Mouse (Mus musculus) midbrain, embryonic 11.5 days (tissue): ENCODE measurements at regions not wholly inside any gene's neighbourhood (a gene's known extent, or its start where the extent isn't known, plus 50 kb on each side); places are given as distances from the start of the nearest gene placed in this dataset.

Experiments used
- ATAC-seq: fragments of 200-750 bp; cut with Nextera tagmentation; 2 replicates; pipeline ENCODE4 v1.8.0; 2017; ENCODE audit warnings: moderate TSS enrichment, moderate library complexity; ENCODE audit not compliant: low FRiP score
- DNase-seq: peaks from one replicate; pipeline ENCODE4 v3.0.0; 2015; ENCODE audit warnings: low spot score; ENCODE audit errors: missing footprints
- H3K27ac ChIP-seq: fragments of 300-500 bp; sonication (generic); 2 replicates; pipeline ENCODE4 v1.5.1; 2014; ENCODE audit warnings: low read depth, low read length
- H3K27me3 ChIP-seq: fragments of 300-500 bp; sonication (generic); 2 replicates; pipeline ENCODE4 v1.6.1; 2014; ENCODE audit warnings: mild to moderate bottlenecking, low read length, moderate library complexity, mixed read lengths; ENCODE audit not compliant: control insufficient read depth, insufficient read depth
- H3K36me3 ChIP-seq: fragments of 300-500 bp; sonication (generic); 2 replicates; pipeline ENCODE4 v1.6.1; 2014; ENCODE audit warnings: mild to moderate bottlenecking, low read length, moderate library complexity, mixed read lengths; ENCODE audit not compliant: control insufficient read depth, insufficient read depth
- H3K4me1 ChIP-seq: fragments of 300-500 bp; sonication (generic); 2 replicates; pipeline ENCODE4 v1.6.1; 2014; ENCODE audit warnings: low read length; ENCODE audit not compliant: control insufficient read depth, insufficient read depth
- H3K4me2 ChIP-seq: fragments of 300-500 bp; sonication (generic); 2 replicates; pipeline ENCODE4 v1.6.1; 2014; ENCODE audit warnings: mild to moderate bottlenecking, moderate library complexity
- H3K4me3 ChIP-seq: fragments of 300-500 bp; sonication (generic); 2 replicates; pipeline ENCODE4 v1.5.1; 2014; ENCODE audit warnings: low read depth, low read length
- H3K9ac ChIP-seq: fragments of 300-500 bp; sonication (generic); 2 replicates; pipeline ENCODE4 v1.6.1; 2014; ENCODE audit warnings: low read length
- H3K9me3 ChIP-seq: fragments of 300-500 bp; sonication (generic); 2 replicates; pipeline ENCODE4 v1.6.1; 2016; ENCODE audit warnings: low read length; ENCODE audit not compliant: control insufficient read depth
- WGBS: fragments of 180-500 bp; shearing (Covaris S2); extraction: QIAGEN DNeasy Blood & Tissue Kit; methylation state at CpG from one replicate; pipeline ENCODE4 v1.1.7; 2014; 5-methylcytosine and 5-hydroxymethylcytosine counted together

DNA sequence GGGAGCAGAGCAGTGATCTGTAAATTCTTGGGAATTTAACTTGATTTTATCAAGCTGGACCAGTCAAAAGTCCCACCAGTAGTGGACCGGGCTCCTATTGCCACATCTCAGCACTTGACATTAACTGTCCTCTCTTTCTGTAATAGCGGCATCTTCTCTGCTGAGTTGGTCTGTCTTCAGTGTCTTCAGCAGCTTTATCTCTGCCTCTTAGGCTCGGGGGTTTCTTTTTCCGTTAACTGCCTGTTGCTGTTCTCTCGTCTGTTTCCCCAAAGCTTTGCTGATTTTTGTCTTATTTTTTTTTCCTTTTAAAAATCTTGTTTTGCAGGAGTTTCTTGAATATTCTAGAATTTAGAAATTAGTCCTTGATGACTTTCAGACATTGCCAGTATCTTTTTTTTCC lies 113.3 kb upstream of the Kit start:
- no peaks in the 10 kb centered on the region for H3K27me3 ChIP-seq
- no peak overlapping the region for H3K27ac ChIP-seq
- H3K4me2 ChIP-seq: no peak overlapping the region
- H3K4me1 ChIP-seq: no peaks in the 10 kb centered on the region
- WGBS: 89% methylated on average over 5 of the region's 5 CpGs
- no peak overlapping the region for H3K4me3 ChIP-seq
- no peaks in the 10 kb centered on the region for H3K36me3 ChIP-seq
- DNase-seq (no peak), ATAC-seq (no peak)
- no peaks in the 10 kb centered on the region for H3K9me3 ChIP-seq
- no peak overlapping the region for H3K9ac ChIP-seq

DNA sequence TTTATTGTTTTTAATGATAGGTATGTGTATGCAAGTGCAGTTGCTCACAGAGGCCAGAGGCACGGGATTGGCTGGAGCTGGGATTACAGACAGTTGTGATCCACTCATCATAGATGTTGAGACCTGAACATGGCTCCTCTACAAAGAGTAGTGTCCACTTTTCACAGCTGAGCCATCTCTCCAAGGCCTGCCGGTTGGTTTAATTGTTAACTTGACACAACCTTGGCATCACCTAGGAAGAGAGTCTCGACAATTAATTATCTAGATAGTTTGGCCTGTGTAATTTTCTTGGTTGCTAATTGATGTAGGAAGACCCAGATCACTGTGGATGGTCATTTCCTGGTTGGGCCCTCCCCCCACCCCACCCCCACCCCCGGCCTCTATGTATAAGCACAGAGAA lies 111.1 kb upstream of the Kit start:
- no peak for DNase-seq
- WGBS: 92% methylated on average over 4 of the region's 4 CpGs
- H3K4me1 ChIP-seq: no peaks in the 10 kb centered on the region
- no peaks in the 10 kb centered on the region for H3K36me3 ChIP-seq
- no peak for ATAC-seq
- no peak overlapping the region for H3K4me3 ChIP-seq
- H3K27me3 ChIP-seq: no peaks in the 10 kb centered on the region
- no peak overlapping the region for H3K4me2 ChIP-seq
- H3K9ac ChIP-seq: no peak overlapping the region
- no peaks in the 10 kb centered on the region for H3K9me3 ChIP-seq
- H3K27ac ChIP-seq: no peak overlapping the region

DNA sequence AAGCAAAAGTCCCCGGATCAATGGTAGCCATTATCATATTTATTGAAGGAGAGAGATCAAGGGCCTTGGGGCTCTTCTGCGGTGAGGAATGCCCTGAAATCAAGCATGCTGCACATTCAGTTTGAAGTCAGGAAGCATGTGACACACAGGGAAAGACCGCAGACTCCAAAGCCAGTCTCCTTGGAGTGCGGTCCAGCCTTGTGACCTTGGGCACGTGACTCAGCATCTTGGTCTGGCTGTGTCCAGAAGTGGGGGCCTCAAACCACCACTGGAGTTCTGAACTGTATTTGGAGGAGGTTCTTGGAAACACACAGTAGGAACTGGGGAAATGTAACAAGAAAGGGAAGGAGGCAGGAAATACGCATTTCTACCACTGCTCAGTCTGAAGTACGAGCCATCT lies 109.0 kb upstream of the Kit start:
- Histone ChIP-seq H3K4me3 (no peak overlapping the region), H3K27ac (no peak overlapping the region), H3K36me3 (no peaks in the 10 kb centered on the region), H3K4me2 (no peak overlapping the region), H3K9ac (no peak overlapping the region), H3K4me1 (no peaks in the 10 kb centered on the region), H3K27me3 (peaks cover 4% of the 10 kb centered on the region; the same call in 1 of the 2 replicates), H3K9me3 (no peaks in the 10 kb centered on the region)
- WGBS: 89% methylated on average over 7 of the region's 7 CpGs
- ATAC-seq (no peak), DNase-seq (no peak)

DNA sequence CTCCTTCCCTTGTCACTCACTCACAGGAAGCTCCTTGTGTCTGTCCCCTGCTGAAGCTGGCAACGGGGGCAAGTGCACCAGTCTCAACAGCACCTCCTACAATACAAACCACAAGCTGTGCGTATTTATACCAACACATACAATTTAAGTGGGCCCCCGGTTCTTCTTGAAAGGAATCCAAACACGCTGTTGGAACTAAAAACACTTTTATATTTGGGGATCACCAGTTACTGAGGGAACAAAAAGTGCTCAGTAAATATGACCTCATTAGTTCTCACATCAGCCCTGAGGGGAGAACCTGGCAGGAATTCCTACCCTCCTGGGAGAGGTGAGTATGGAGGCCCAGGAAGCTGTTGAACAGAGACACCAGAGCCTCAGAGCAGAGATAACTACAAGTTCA lies 107.8 kb upstream of the Kit start:
- DNase-seq: no peak
- no peak for ATAC-seq
- H3K4me2 ChIP-seq: no peak overlapping the region
- no peak overlapping the region for H3K9ac ChIP-seq
- H3K4me1 ChIP-seq: no peaks in the 10 kb centered on the region
- WGBS: 86% methylated on average over 4 of the region's 4 CpGs
- H3K27ac ChIP-seq: no peak overlapping the region
- no peak overlapping the region for H3K4me3 ChIP-seq
- H3K36me3 ChIP-seq: no peaks in the 10 kb centered on the region
- H3K27me3 ChIP-seq: peaks cover 8% of the 10 kb centered on the region
- H3K9me3 ChIP-seq: no peaks in the 10 kb centered on the region

DNA sequence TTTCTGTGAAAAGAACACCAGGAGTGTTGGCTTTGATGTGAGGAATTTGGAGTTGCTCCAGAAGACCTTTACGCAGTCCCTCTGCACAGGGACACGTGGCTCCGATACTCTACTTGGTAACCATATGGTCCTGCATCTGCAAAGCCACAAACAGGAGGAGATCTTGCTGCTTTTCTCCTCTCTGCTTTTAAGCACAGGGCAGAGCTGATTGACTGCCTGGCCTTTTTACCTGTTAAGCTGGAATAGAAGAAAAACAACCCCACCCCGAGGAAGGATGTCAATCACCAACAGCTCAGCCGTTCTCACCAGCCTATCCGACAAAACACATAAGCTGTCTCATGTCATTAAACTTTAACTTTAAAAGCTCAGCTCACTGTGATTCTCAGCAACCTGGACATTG lies 106.8 kb upstream of the Kit start:
- H3K27ac ChIP-seq: no peak overlapping the region
- peaks cover 17% of the 10 kb centered on the region for H3K27me3 ChIP-seq
- WGBS: 49% methylated on average over 6 of the region's 6 CpGs
- H3K9ac ChIP-seq: no peak overlapping the region
- no peak overlapping the region for H3K4me3 ChIP-seq
- H3K9me3 ChIP-seq: no peaks in the 10 kb centered on the region
- ATAC-seq: no peak
- no peak for DNase-seq
- no peak overlapping the region for H3K4me2 ChIP-seq
- no peaks in the 10 kb centered on the region for H3K36me3 ChIP-seq
- no peaks in the 10 kb centered on the region for H3K4me1 ChIP-seq

DNA sequence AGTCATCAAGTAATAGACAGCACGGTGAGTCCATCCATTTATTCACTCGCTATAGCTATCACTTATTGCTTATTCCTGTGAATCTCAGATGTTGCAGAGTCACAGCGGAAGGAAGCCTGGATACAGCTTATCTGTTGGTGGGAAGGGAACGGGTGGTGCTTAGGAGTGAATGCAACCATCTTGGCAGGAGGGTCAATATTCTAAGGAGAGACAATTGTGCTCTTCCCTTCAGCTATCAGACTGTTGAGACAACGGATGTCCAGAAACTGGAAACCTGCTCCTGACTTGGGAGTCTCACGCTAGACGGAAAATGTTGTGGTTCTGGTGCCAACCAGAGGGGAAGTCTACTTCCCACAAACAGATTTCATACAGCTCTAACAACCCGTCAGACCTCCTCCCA lies 103.7 kb upstream of the Kit start:
- Histone ChIP-seq H3K4me2 (no peak overlapping the region), H3K4me3 (no peak overlapping the region), H3K27ac (no peak overlapping the region), H3K36me3 (no peaks in the 10 kb centered on the region), H3K9ac (no peak overlapping the region), H3K4me1 (peaks cover 4% of the 10 kb centered on the region), H3K9me3 (no peaks in the 10 kb centered on the region), H3K27me3 (peaks cover 24% of the 10 kb centered on the region)
- no peak for ATAC-seq
- DNase-seq: no peak
- 94% methylated on average over 8 of the region's 8 CpGs for WGBS

DNA sequence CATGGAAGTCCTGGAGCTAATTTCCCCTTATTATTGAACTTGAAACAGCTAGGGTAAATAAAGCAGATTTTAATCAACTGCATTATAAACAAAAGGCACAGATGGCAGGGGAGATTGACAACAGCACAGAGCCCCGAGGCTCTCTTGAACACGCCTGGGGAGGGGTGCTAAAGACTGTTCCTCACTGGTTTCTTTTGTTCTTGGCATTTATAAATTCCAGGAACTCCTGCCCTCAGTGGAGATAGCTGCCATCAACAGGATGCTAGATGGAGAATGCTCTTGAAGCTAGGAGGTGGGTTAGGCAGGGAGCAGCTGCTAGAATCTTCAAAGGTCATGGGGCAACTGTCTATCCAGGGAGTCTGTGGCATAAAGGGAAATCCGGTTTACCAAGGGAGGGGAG lies 102.2 kb upstream of the Kit start:
- ATAC-seq: no peak
- Histone ChIP-seq H3K36me3 (no peaks in the 10 kb centered on the region), H3K27me3 (peaks cover 32% of the 10 kb centered on the region)

DNA sequence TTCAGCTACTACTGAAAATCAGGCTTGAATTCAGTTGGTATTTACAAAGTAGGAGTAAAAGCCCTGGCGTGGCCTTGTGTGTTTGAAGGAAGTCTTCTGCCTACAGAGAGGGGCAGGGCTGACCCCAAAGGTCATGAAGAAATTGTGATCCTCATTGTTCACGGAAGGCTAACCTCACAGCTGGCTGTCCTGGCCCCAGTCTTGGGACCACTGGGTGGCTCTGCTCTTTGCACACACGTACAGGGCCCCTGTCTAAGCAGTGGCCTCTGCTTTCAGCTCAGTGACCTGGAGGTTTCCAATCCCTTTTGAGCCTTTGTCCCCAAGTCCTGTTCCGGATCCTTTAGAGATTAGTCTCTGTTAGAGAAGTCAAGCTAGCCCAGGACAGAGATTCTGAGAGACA lies 99.3 kb upstream of the Kit start:
- DNase-seq (peak; percentile 88), ATAC-seq (peak; percentile 65; the same call in 1 of the 2 replicates)
- Histone ChIP-seq H3K4me1 (peaks cover 4% of the 10 kb centered on the region), H3K9ac (no peak overlapping the region), H3K4me2 (no peak overlapping the region), H3K9me3 (no peaks in the 10 kb centered on the region), H3K27ac (no peak overlapping the region; the same call in 1 of the 2 replicates), H3K27me3 (peaks cover 42% of the 10 kb centered on the region), H3K4me3 (no peak overlapping the region), H3K36me3 (no peaks in the 10 kb centered on the region)
- 5% methylated on average over 4 of the region's 4 CpGs for WGBS

More for the DNA sequence above, 102.2 kb upstream of the Kit start:
- Histone ChIP-seq H3K4me3 (no peak overlapping the region), H3K9me3 (no peaks in the 10 kb centered on the region), H3K9ac (no peak overlapping the region), H3K27ac (no peak overlapping the region), H3K4me1 (peaks cover 4% of the 10 kb centered on the region), H3K4me2 (no peak overlapping the region)
- no peak for DNase-seq
- 35% methylated on average over 3 of the region's 3 CpGs for WGBS

DNA sequence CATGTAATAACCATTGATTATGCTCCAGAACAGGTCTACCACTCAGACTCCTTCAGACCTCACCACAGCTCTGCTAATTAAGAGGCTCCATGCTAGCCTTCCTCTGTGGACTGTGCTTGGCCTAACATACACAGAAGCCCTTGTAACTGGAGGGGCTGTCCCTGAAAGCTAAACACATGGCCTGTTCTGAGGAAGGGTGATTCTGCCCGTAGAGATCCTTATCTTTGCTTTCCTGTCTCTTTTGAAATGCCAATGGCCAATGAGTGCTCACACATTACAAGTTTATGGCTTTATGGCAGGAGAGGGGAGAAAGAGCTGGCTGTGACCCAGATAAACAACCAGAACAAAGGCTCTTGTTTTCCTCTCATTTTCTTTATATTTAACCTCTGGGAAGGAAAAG lies 96.2 kb upstream of the Kit start:
- H3K27me3 ChIP-seq: peaks cover 29% of the 10 kb centered on the region
- ATAC-seq (no peak), DNase-seq (no peak)
- peaks cover 7% of the 10 kb centered on the region for H3K4me1 ChIP-seq
- H3K9me3 ChIP-seq: no peaks in the 10 kb centered on the region
- H3K27ac ChIP-seq: no peak overlapping the region
- WGBS: 61% methylated on average over 1 of the region's 1 CpGs
- H3K9ac ChIP-seq: no peak overlapping the region
- no peaks in the 10 kb centered on the region for H3K36me3 ChIP-seq
- H3K4me2 ChIP-seq: no peak overlapping the region
- no peak overlapping the region for H3K4me3 ChIP-seq

DNA sequence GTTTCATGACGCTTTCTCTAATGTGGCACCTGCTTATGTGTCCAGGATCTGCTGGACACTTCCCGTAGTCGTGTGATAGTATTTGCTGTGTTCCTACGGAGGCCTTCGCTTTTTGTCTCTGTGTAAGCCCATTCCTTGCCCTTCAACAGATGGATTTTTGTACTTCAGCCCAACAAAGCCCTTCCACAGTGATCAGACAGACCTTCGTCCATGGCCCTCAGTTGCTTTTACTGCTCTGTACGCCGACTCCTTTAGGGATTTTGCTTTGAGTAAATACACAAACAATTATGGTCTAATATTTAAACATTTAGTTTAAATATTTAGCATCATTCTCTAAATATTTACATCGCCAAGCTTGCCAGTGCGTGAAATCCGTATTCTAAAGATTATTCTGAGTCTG lies 95.6 kb upstream of the Kit start:
- H3K9me3 ChIP-seq: no peaks in the 10 kb centered on the region
- no peak overlapping the region for H3K27ac ChIP-seq
- peaks cover 7% of the 10 kb centered on the region for H3K4me1 ChIP-seq
- H3K4me3 ChIP-seq: no peak overlapping the region
- no peak overlapping the region for H3K4me2 ChIP-seq
- H3K27me3 ChIP-seq: peaks cover 27% of the 10 kb centered on the region
- DNase-seq (no peak), ATAC-seq (no peak)
- no peak overlapping the region for H3K9ac ChIP-seq
- H3K36me3 ChIP-seq: no peaks in the 10 kb centered on the region
- WGBS: 89% methylated on average over 11 of the region's 11 CpGs
